Mouse (Mus musculus) intestine, embryonic 14.5 days (tissue): ENCODE data around the gene Ubxn10. TPM values are rescaled to one million over a fixed set of nuclear protein-coding genes. Genes with fewer than 3 reads are reported as not detected.

Source experiments
- ATAC-seq: fragments of 200-750 bp; cut with Nextera tagmentation; replicated peaks from 2 replicates; pipeline ENCODE4 v1.8.0; 2017; ENCODE audit warnings: low read depth, moderate number of reproducible peaks, moderate TSS enrichment, moderate library complexity; ENCODE audit not compliant: low FRiP score, low TSS enrichment
- DNase-seq: peaks from one replicate; pipeline ENCODE4 v3.0.0-alpha.2; 2018; ENCODE audit warnings: low spot score
- H3K27ac ChIP-seq: fragments of 300-500 bp; sonication (generic); 2 replicates; pipeline ENCODE4 v1.5.1; 2014; ENCODE audit warnings: low read depth, mild to moderate bottlenecking, control low read depth
- H3K27me3 ChIP-seq: fragments of 300-500 bp; sonication (generic); replicated peaks from 2 replicates; pipeline ENCODE4 v1.6.1; 2014; ENCODE audit warnings: low read length, control low read depth; ENCODE audit not compliant: control insufficient read depth, insufficient read depth
- H3K36me3 ChIP-seq: fragments of 300-500 bp; sonication (generic); 2 replicates; pipeline ENCODE4 v1.6.1; 2014; ENCODE audit warnings: low read length, control low read depth; ENCODE audit not compliant: control insufficient read depth, insufficient read depth
- H3K4me1 ChIP-seq: fragments of 300-500 bp; sonication (generic); replicated peaks from 2 replicates; pipeline ENCODE4 v1.6.1; 2014; ENCODE audit warnings: low read length, control low read depth, mixed read lengths; ENCODE audit not compliant: control insufficient read depth, insufficient read depth
- H3K4me2 ChIP-seq: fragments of 300-500 bp; sonication (generic); 2 replicates; pipeline ENCODE4 v1.6.1; 2014; ENCODE audit warnings: low read length
- H3K4me3 ChIP-seq: fragments of 300-500 bp; sonication (generic); 2 replicates; pipeline ENCODE4 v1.5.1; 2014; ENCODE audit warnings: low read depth, low read length, control low read depth, mixed read lengths
- H3K9ac ChIP-seq: fragments of 300-500 bp; sonication (generic); 2 replicates; pipeline ENCODE4 v1.6.1; 2014; ENCODE audit warnings: mild to moderate bottlenecking, low read length
- H3K9me3 ChIP-seq: fragments of 300-500 bp; sonication (generic); 2 replicates; pipeline ENCODE4 v1.6.1; 2016; ENCODE audit warnings: low read length, control low read depth; ENCODE audit not compliant: control insufficient read depth
- WGBS: fragments of 180-500 bp; shearing (Covaris S2); extraction: QIAGEN DNeasy Blood & Tissue Kit; methylation state at CpG from one replicate; pipeline ENCODE4 v1.1.7; 2014; 5-methylcytosine and 5-hydroxymethylcytosine counted together
- polyA plus RNA-seq: library from polyadenylated mRNA; unstranded; fragments of >200 nt; fragmentation: Nextera tagmentation; extraction: Ambion mirVana; gene quantifications from 2 replicates; pipeline ENCODE4 v1.2.1, GENCODE M21; 2014

The Ubxn10 gene
- 1.0 and 1.8 TPM in 2 replicates for polyA plus RNA-seq

GRCm38 (mm10) chr4:138737031-138737430 is at the start of gene Ubxn10:
Ubxn10 (minus strand) TSS chr4:138737167.
- WGBS: 65% methylated on average over 7 of the region's 7 CpGs
- Histone ChIP-seq H3K4me1 (peaks cover 6% of the 10 kb centered on the region; the same call in 1 of the 2 replicates), H3K9me3 (no peaks in the 10 kb centered on the region), H3K4me3 (no peak within 1 kb of the TSS), H3K4me2 (no peak within 1 kb of the TSS), H3K27me3 (no peaks in the 10 kb centered on the region), H3K9ac (no peak within 1 kb of the TSS), H3K36me3 (no peaks in the 10 kb centered on the region), H3K27ac (no peak within 1 kb of the TSS)
- DNase-seq (no peak), ATAC-seq (no peak)

DNA sequence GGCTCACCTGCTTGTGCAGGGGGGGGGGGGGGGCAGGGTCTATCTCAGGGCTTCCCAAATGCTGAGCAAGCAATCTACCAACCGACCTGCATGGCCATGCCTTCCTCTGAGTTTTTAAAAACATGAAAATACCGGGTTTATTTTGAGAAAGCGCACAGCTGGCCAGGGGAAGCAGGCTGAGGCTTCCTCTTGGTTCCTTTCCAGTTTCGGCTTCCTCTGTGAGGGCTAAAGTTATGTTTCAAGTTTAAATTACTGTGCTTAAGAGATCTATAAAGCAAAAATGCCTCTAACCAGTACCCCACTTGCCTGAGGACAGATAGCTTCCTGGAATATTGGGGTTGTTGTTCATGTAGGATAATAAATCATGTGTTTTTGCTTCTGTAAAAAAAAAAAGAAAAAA is 49.2 kb upstream of the Ubxn10 start:
- H3K27ac ChIP-seq: no peak overlapping the region

GRCm38 (mm10) chr4:138785721-138786120 is 48.8 kb upstream of the Ubxn10 start:
- no peak overlapping the region for H3K4me3 ChIP-seq
- 54% methylated on average over 4 of the region's 4 CpGs for WGBS
- H3K4me1 ChIP-seq: no peaks in the 10 kb centered on the region
- no peak overlapping the region for H3K27ac ChIP-seq
- H3K9me3 ChIP-seq: no peaks in the 10 kb centered on the region
- ATAC-seq (no peak), DNase-seq (no peak)
- no peaks in the 10 kb centered on the region for H3K36me3 ChIP-seq
- H3K4me2 ChIP-seq: no peak overlapping the region
- H3K27me3 ChIP-seq: no peaks in the 10 kb centered on the region
- H3K9ac ChIP-seq: no peak overlapping the region

More for the DNA sequence above, 49.2 kb upstream of the Ubxn10 start:
- Histone ChIP-seq H3K9ac (no peak overlapping the region), H3K4me2 (no peak overlapping the region), H3K4me3 (no peak overlapping the region), H3K9me3 (no peaks in the 10 kb centered on the region), H3K27me3 (no peaks in the 10 kb centered on the region), H3K4me1 (no peaks in the 10 kb centered on the region), H3K36me3 (no peaks in the 10 kb centered on the region)
- ATAC-seq (no peak), DNase-seq (no peak)
- WGBS: 36% methylated on average over 4 of the region's 4 CpGs

DNA sequence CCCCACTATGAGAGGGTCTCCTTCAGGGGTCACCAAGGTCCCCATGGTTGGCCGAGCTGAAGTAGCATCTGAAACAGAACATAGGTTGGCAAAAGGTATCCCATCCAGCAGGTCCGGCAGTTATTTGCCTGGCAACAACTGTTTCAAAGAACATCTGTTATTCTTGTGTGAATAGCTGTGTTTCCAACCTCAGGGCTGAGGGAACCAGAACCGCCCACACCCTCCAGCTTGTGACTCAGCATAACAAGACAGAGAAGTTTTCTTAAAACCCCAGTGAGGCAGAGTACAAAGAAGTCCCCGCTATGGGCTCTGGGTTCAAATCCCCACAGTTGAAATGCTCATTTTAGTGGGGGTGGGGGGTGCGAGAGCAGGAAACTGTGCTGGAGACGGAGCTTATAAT is 45.1 kb upstream of the Ubxn10 start:
- ATAC-seq (no peak), DNase-seq (no peak)
- Histone ChIP-seq H3K9ac (no peak overlapping the region), H3K4me3 (no peak overlapping the region), H3K27me3 (no peaks in the 10 kb centered on the region), H3K4me2 (no peak overlapping the region), H3K9me3 (no peaks in the 10 kb centered on the region), H3K36me3 (no peaks in the 10 kb centered on the region), H3K27ac (no peak overlapping the region), H3K4me1 (peaks cover 6% of the 10 kb centered on the region; the same call in 1 of the 2 replicates)
- 79% methylated on average over 6 of the region's 6 CpGs for WGBS

GRCm38 (mm10) chr4:138780300-138780699 is 43.3 kb upstream of the Ubxn10 start:
- no peaks in the 10 kb centered on the region for H3K27me3 ChIP-seq
- 71% methylated on average over 5 of the region's 5 CpGs for WGBS
- ATAC-seq (no peak), DNase-seq (no peak)
- no peak overlapping the region for H3K4me3 ChIP-seq
- H3K36me3 ChIP-seq: no peaks in the 10 kb centered on the region
- no peak overlapping the region for H3K9ac ChIP-seq
- H3K4me1 ChIP-seq: peaks cover 6% of the 10 kb centered on the region; the same call in 1 of the 2 replicates
- H3K27ac ChIP-seq: no peak overlapping the region
- H3K4me2 ChIP-seq: no peak overlapping the region
- H3K9me3 ChIP-seq: no peaks in the 10 kb centered on the region

GRCm38 (mm10) chr4:138777417-138778407 is 40.7 kb upstream of the Ubxn10 start:
- ATAC-seq: no peak
- Histone ChIP-seq H3K9ac (no peak overlapping the region), H3K4me3 (no peak overlapping the region), H3K27me3 (no peaks in the 10 kb centered on the region), H3K27ac (no peak overlapping the region), H3K36me3 (no peaks in the 10 kb centered on the region), H3K9me3 (no peaks in the 10 kb centered on the region), H3K4me2 (no peak overlapping the region), H3K4me1 (peaks cover 6% of the 10 kb centered on the region; the same call in 1 of the 2 replicates)
- no peak for DNase-seq
- 30% methylated on average over 20 of the region's 20 CpGs for WGBS

DNA sequence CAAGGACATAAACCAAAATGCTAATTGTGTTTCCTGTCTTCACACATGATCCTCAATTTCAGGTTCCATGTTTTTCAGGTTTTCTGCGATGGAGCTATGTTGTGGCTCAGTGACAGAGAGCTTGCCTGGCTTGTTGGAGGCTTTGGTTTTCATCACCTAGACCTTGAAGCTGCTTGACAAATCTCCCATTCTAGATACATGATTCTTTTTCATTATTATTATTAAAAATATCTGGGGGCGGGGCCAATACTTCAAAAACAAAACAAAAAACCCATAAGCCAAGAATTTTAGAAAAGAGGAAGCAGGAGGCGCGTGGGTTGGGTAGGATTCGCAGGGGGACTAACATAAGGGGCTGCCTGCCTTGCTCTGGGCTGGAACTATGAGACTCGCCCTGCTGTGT is 38.5 kb upstream of the Ubxn10 start, which contains the start of gene Pla2g2d:
TSS of gene Pla2g2d (plus strand) at position 301 of the 400 bp plus-strand sequence.
- Histone ChIP-seq H3K4me3 (no peak within 1 kb of the TSS), H3K36me3 (no peaks in the 10 kb centered on the region), H3K4me1 (peaks cover 6% of the 10 kb centered on the region; the same call in 1 of the 2 replicates), H3K27ac (no peak within 1 kb of the TSS), H3K27me3 (no peaks in the 10 kb centered on the region), H3K9me3 (no peaks in the 10 kb centered on the region), H3K9ac (no peak within 1 kb of the TSS), H3K4me2 (no peak within 1 kb of the TSS)
- ATAC-seq (no peak), DNase-seq (no peak)
- WGBS: 84% methylated on average over 6 of the region's 6 CpGs

DNA sequence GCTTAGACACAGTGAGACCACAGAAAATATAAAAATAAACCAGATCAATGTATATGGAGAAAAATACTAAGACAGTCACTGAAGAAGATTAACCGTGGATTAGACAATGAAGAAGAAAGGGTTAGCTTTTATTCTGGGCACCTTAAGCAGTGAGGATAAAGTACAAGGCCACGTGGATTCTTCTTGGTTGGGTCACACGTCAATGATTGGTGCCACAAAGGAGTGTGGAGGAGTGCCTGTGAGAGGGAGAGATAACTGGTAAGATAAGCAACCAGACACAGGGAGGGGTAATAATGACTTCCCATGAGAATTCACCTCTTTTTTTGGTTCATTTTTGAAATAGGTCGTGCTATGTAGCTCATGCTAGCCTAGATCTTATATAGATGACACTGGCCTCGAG is 35.4 kb upstream of the Ubxn10 start:
- DNase-seq (no peak), ATAC-seq (no peak)
- Histone ChIP-seq H3K9ac (no peak overlapping the region), H3K9me3 (no peaks in the 10 kb centered on the region), H3K4me1 (no peaks in the 10 kb centered on the region), H3K27me3 (no peaks in the 10 kb centered on the region), H3K4me3 (no peak overlapping the region), H3K4me2 (no peak overlapping the region), H3K27ac (no peak overlapping the region), H3K36me3 (no peaks in the 10 kb centered on the region)
- WGBS: 68% methylated on average over 5 of the region's 5 CpGs
